ENCODE assay signal across 8 mouse cellular contexts in the genomic region with DNA sequence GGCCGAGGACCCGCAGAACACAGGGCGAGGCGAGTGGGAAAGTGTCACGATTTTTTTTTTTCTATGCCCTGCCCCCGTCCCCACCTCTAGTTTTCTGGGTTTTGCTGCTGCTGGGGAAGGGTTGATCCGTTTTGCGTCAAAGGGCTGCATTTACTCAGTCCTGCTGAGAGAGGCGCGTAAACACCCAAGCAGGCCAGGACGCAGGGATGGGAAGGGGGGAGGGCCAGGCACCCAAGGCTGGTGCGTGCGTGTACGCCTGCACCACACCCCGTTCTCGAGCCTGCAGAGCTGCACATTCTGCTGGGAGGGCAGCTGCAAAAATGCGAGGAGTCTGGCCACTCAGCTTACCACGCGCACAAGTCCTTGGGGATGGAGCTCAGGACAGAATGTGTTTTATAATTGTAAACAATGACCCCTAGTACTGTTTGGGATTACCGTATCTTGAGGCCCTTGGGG. TPM values are rescaled to one million over a fixed set of nuclear protein-coding genes. Genes with fewer than 3 reads are reported as not detected.
A peak's percentile ranks its signal among the peaks of the same experiment; 100 is the strongest.
DNase-seq lines count a peak whose midpoint lies in the region; ATAC-seq and TF ChIP-seq lines count a peak whose summit lies in the region.

No protein-coding gene starts in this region.

- TF ChIP-seq CTCF in testis, adult 2 months (IDR thresholded peaks at IDR 0.05; ENCODE audit: control insufficient read depth, insufficient read depth, insufficient replicate concordance, low read depth, low read length): no peak

- H3K4me3 ChIP-seq in forebrain, embryonic 11.5 days (ENCODE audit: low read depth, low read length): peak overlapping the region; percentile 49
- H3K4me3 ChIP-seq in heart, embryonic 15.5 days: peak overlapping the region; percentile 91
- H3K4me3 ChIP-seq in liver, embryonic 12.5 days: peak overlapping the region; percentile 63
- H3K4me3 ChIP-seq in testis, adult 2 months (ENCODE audit: control insufficient read depth, low read depth, low read length): peak overlapping the region; percentile 70

- H3K9me3 ChIP-seq in forebrain, embryonic 11.5 days (ENCODE audit: control insufficient read depth, low read length): no peaks in the 10 kb centered on the region
- no peaks in the 10 kb centered on the region for H3K9me3 ChIP-seq in heart, embryonic 15.5 days (replicated peaks)
- no peaks in the 10 kb centered on the region for H3K9me3 ChIP-seq in liver, embryonic 12.5 days (replicated peaks)

- DNase-seq in 3134 (ENCODE audit: extremely low read depth, insufficient read length, low spot score): peak; percentile 93
- DNase-seq in adrenal gland, postnatal 36 days: peak; percentile 89 to 91
- DNase-seq in forebrain, embryonic 11.5 days (ENCODE audit: low spot score): peak; percentile 68
- peak; percentile 83 for DNase-seq in kidney, postnatal 14 days
- DNase-seq in natural killer cell, adult 2 months (ENCODE audit: low spot score in 2 of 2): peak; percentile 76 to 81

- peak overlapping the region; percentile 86 for H3K4me2 ChIP-seq in forebrain, embryonic 11.5 days (ENCODE audit: low read depth, low read length, severe bottlenecking)
- peak overlapping the region; percentile 88 for H3K4me2 ChIP-seq in heart, embryonic 15.5 days
- H3K4me2 ChIP-seq in liver, embryonic 12.5 days: peak overlapping the region; percentile 78

- no peaks in the 10 kb centered on the region for H3K36me3 ChIP-seq in forebrain, embryonic 11.5 days (ENCODE audit: control insufficient read depth, insufficient read depth, low read length)
- H3K36me3 ChIP-seq in heart, embryonic 15.5 days: no peaks in the 10 kb centered on the region
- no peaks in the 10 kb centered on the region for H3K36me3 ChIP-seq in liver, embryonic 12.5 days
- H3K36me3 ChIP-seq in testis, adult 2 months (ENCODE audit: control insufficient read depth, insufficient read depth, low read length): no peaks in the 10 kb centered on the region

- no peak overlapping the region for H3K27ac ChIP-seq in forebrain, embryonic 11.5 days (ENCODE audit: low read depth, low read length)
- peak overlapping the region; percentile 100 for H3K27ac ChIP-seq in heart, embryonic 15.5 days
- H3K27ac ChIP-seq in liver, embryonic 12.5 days: peak overlapping the region; percentile 53; the same call in 1 of the 2 replicates
- H3K27ac ChIP-seq in testis, adult 2 months (ENCODE audit: control insufficient read depth, insufficient read depth, low read depth, low read length): peak overlapping the region; percentile 72

- peak; percentile 34; the same call in 1 of the 2 replicates for TF ChIP-seq POLR2A in testis, adult 2 months (IDR thresholded peaks at IDR 0.05; ENCODE audit: control insufficient read depth, low read depth, low read length)

- 0 out of 2 replicates have a peak, but pooled peaks have one; percentile 31 for ATAC-seq in forebrain, embryonic 11.5 days (replicated peaks; ENCODE audit: low FRiP score)
- ATAC-seq in heart, embryonic 15.5 days (replicated peaks; ENCODE audit: insufficient number of reproducible peaks, insufficient read depth, low FRiP score, low read depth): 0 out of 2 replicates have a peak, but pooled peaks have one; percentile 23
- no peak for ATAC-seq in liver, embryonic 12.5 days

- peak overlapping the region; percentile 55 for H3K9ac ChIP-seq in forebrain, embryonic 11.5 days (ENCODE audit: low read length)
- H3K9ac ChIP-seq in heart, embryonic 15.5 days: peak overlapping the region; percentile 71
- peak overlapping the region; percentile 43 for H3K9ac ChIP-seq in liver, embryonic 12.5 days

- 0% methylated on average over 20 of the region's 20 CpGs for WGBS in forebrain, embryonic 11.5 days
- WGBS in heart, embryonic 15.5 days: under 1% methylated on average over 20 of the region's 20 CpGs
- WGBS in liver, embryonic 12.5 days (ENCODE audit: insufficient replicate concordance): under 1% methylated on average over 20 of the region's 20 CpGs

- H3K4me1 ChIP-seq in forebrain, embryonic 11.5 days (replicated peaks; ENCODE audit: control insufficient read depth, insufficient read depth, low read length): peaks cover 2% of the 10 kb centered on the region; the same call in 1 of the 2 replicates
- peaks cover 24% of the 10 kb centered on the region for H3K4me1 ChIP-seq in heart, embryonic 15.5 days (replicated peaks)
- H3K4me1 ChIP-seq in liver, embryonic 12.5 days: peaks cover 16% of the 10 kb centered on the region; the same call in 1 of the 2 replicates
- H3K4me1 ChIP-seq in testis, adult 2 months (ENCODE audit: control insufficient read depth, insufficient read depth, low read length): peaks cover 16% of the 10 kb centered on the region

- peaks cover 52% of the 10 kb centered on the region for H3K27me3 ChIP-seq in forebrain, embryonic 11.5 days (ENCODE audit: control insufficient read depth, insufficient read depth, low read length)
- 0 out of 2 replicates have a peak, but pooled peaks cover 6% of the 10 kb centered on the region for H3K27me3 ChIP-seq in heart, embryonic 15.5 days
- H3K27me3 ChIP-seq in liver, embryonic 12.5 days (replicated peaks): peaks cover 100% of the 10 kb centered on the region
- H3K27me3 ChIP-seq in testis, adult 2 months (ENCODE audit: control insufficient read depth, insufficient read depth, low read length): no peaks in the 10 kb centered on the region

RNA-seq across cellular contexts. Expression of a gene that starts 2.0 kb away (rescaled TPM):
- total RNA-seq in adrenal gland, postnatal 36 days (2021): 100 to 1,000 TPM; 450 to 501 TPM
- 0.68 and 1.1 TPM in 2 replicates for polyA plus RNA-seq in forebrain, embryonic 11.5 days (2014; fragmentation: Nextera tagmentation; extraction: Ambion mirVana)
- polyA plus RNA-seq in heart, embryonic 15.5 days (2015; fragmentation: Nextera tagmentation; extraction: Ambion mirVana): 2.5 and 3.1 TPM in 2 replicates
- polyA plus RNA-seq in liver, embryonic 12.5 days (2016; fragmentation: Nextera tagmentation; extraction: Ambion mirVana): 0.73 and 0.84 TPM in 2 replicates
- polyA plus RNA-seq in testis, adult 2 months (2012; rRNA removed): 1.4 and 1.6 TPM in 2 replicates
